Mouse (Mus musculus): ENCODE results near the gene Spam1.

Spam1 gene

DNA sequence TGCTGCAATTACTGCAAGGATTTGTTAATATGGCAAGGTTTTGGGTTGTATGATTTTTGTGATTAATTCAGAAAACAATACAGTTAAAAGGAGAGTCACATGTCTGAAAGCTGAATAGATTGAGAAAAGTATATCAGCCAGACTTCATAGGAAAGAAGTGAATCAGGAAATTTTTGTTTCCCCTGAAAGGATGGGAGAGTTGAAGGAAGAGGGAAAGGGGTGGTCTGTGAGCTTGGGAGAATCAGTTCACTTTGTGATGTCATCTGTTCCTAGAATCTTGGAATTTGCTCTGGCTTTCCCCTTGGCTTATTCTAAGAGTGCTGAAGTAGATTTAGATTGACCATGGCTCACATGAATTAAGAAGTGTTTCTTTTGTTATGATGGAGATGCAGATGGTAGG, at the start of gene Spam1:
Gene Spam1 (plus strand): TSS at position 301 of the 400 bp plus-strand sequence.
- DNase-seq, result no peak

- no peak for DNase-seq
Observed at GRCm38 (mm10) chr6:24748029-24748428, 43.0 kb upstream of the Spam1 start, which contains the start of gene Hyal4. Hyal4 (plus strand) TSS chr6:24748329.

DNA sequence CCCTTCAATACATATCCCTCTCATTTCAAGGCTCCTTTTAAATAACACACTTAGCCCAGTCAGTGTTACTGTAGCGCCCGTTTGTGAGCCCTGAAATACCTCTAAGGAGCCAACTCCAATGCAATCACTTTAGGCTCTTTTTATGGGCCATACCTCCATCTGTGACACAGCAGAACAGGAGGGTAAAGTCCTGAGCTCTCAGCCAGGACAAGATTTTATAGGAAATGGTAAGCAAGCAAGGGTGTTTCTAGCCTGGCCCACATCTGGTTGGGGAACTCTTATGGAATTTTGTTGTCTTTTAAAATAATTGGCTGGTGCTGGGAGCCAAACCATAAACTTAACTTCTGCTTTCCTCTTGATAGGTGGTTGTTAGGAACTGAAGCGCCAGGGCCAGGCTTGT, 31.7 kb upstream of the Spam1 start:
- no peak for DNase-seq

DNA sequence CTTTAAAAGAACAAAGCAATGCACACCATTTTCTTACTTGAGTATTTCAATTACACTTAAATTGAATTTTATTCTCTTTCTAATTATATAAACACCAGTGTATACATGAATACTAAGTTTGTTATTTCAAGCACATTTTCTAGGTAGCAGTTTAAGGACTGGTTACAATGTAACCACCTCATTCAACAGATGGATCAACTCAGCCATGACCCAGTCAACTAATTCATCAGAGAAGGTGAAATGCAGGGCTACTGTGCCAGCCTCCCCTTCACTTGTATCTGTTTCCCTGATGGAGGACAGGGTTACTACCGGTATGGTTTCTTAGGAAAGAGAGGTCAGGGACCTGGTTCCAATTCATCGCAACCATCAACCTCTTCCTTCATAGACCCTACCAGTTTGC, 24.7 kb upstream of the Spam1 start:
- DNase-seq, result no peak

DNA sequence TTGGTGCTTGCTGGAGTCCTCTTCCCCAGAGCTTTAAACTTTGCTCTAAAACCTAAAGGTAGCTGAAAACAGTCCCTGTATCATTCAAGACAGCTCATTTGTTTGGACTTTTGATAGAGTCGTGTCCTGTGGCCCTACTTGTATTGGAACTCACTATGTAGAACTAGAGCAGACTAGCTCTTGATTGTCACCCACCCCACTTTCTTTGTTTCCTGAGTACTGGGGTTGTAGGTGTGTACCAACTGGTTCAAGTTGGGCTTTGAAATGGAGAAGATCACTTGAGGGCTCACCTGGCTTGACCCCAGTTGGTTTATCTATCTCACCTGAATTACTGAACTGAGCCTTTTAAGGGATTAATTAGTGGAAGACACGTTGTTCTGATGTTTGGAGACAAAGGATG, 11.8 kb upstream of the Spam1 start:
- DNase-seq, result no peak

DNA sequence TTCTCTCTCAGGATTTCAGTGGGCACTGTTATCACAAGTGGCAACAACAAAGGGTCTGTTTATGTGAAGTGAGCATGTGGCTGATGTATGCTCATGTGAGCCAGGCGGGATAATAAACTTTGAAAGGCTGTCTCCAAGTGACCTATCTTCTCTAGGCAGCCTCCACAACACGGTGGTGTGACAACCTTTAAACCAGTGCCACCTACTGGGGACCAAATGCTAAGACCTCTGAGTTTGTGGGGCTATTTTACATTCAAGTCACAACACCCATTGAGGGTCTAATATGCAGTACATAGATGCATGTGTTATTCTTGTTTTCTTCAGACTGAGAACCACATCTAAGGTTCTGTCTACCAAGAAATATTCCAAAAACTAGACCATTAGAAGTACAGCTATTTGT, 31.1 kb downstream of the Spam1 start:
- DNase-seq, result no peak
